Mouse (Mus musculus): ENCODE results near the gene Dpep3. TPM values are rescaled to one million over a fixed set of nuclear protein-coding genes. Genes with fewer than 3 reads are reported as not detected.
"Not testable (repeated sequence)": the region's sequence is repeated elsewhere in the genome, so short reads cannot be mapped to it uniquely, and the experiment has no call there.

The Dpep3 gene
- polyA plus RNA-seq, 1 experiment from 2014 or later: not detected

DNA sequence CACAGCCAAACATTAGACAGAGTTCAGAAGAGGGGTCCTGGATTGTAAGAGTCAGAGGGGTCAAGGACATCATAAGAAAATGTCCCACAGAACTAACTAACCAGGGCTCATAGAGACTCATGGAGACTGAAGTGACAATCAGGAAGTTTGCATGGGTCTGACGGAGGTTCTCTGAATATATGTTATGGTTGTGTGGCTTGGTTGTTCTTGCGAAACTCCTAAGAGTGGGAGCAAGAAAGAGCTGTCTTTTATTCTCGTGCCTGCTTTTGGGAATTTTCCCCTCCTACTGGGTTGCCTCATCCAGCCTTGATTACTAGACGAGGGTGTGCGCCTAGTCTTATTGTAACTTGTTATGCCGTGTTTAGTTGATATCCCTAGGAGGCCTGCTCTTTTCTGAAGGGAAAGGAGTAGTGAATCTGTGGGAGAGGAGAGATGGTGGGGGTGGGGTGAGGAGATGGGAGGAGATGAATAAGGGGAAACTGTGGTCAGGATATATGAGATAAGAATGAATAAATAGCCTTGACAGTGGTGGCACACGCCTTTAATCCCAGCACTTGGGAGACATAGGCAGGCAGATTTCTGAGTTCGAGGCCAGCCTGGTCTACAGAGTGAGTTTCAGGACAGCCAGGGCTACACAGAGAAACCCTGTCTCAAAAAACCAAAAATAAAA, 25.4 kb upstream of the Dpep3 start:
- peaks cover 2% of the 10 kb centered on the region for H3K4me1 ChIP-seq
- H3K4me3 ChIP-seq (replicated peaks): no peak overlapping the region
- no peaks in the 10 kb centered on the region; the same call in 1 of the 2 replicates for H3K36me3 ChIP-seq
- H3K9ac ChIP-seq: no peak overlapping the region
- no peak for ATAC-seq (replicated peaks; ENCODE audit: low FRiP score)
- H3K27ac ChIP-seq: no peak overlapping the region
- no peaks in the 10 kb centered on the region for H3K27me3 ChIP-seq
- no peaks in the 10 kb centered on the region for H3K9me3 ChIP-seq (replicated peaks)
- H3K4me2 ChIP-seq: no peak overlapping the region
- WGBS: 80% methylated on average over 8 of the region's 8 CpGs

DNA sequence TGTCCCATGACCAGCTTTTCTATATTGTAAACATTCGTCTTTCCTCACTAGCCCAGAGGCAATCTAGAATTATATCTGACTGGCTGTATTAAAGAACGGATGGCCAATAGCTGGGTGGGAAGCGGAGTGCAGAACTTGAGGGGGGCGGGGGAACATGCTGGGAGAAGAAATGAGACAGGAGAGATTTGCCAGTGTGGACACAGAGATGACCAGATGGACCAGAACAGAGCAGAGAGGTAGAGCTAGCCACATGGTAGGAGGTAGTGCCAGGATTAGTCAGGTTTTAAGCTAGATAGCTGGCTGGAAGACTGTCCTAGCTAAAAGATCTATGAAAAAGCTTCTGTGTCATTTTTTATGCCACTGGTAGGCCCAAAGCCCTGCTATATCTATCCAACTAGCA, 22.7 kb upstream of the Dpep3 start:
- H3K4me2 ChIP-seq: no peak overlapping the region
- H3K4me3 ChIP-seq (replicated peaks): no peak overlapping the region
- H3K27ac ChIP-seq: no peak overlapping the region
- no peaks in the 10 kb centered on the region for H3K9me3 ChIP-seq (replicated peaks)
- ATAC-seq (replicated peaks; ENCODE audit: low FRiP score): no peak
- no peaks in the 10 kb centered on the region for H3K4me1 ChIP-seq
- WGBS: 86% methylated on average over 4 of the region's 4 CpGs
- H3K9ac ChIP-seq: no peak overlapping the region
- H3K36me3 ChIP-seq: no peaks in the 10 kb centered on the region
- H3K27me3 ChIP-seq: no peaks in the 10 kb centered on the region

DNA sequence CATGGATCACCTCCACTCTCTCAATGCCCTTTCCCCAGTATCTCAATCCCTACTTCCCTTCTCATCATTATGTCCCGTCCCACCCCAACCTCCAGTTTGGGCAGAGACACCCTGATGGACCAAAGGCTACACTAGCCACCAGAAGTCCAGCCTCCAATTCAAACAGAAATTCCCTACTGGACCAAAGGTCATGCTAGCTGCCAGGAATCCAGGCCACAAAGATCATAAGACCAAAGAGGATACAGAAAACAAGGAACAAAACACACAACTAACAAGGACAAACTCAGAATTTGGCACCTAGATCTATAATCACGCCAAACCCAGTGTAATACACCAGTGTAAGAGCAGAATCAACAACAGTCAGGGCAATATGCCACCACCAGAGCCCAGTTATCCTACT, 19.7 kb upstream of the Dpep3 start:
- Histone ChIP-seq H3K27me3 (no peaks in the 10 kb centered on the region), H3K9me3 (replicated peaks) (no peaks in the 10 kb centered on the region), H3K27ac (no peak overlapping the region), H3K9ac (no peak overlapping the region), H3K4me2 (no peak overlapping the region), H3K4me1 (no peaks in the 10 kb centered on the region), H3K36me3 (no peaks in the 10 kb centered on the region), H3K4me3 (replicated peaks) (no peak overlapping the region)
- WGBS: 88% methylated on average over 2 of the region's 2 CpGs
- no peak for ATAC-seq (replicated peaks; ENCODE audit: low FRiP score)

DNA sequence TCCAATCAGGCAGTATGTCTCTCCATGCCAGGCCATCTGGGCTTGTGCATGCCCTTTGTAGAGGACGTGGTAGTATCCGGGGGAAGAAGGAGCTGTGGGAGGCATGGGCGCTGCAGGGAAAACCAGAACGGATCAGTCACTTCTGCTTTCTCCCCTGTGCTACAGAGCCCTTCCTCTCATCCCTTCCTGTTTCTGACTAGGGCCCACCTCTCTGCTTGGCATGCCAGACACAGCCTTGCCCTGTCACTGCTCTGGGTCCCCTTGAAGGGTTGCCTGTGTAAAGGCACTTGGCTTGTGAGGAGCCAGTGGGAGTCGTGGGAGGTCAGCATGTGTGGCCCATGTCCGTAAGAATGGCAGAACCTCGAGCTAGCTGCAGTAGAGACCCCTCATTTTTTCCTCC, 17.1 kb upstream of the Dpep3 start:
- Histone ChIP-seq H3K4me3 (replicated peaks) (no peak overlapping the region), H3K9me3 (replicated peaks) (no peaks in the 10 kb centered on the region), H3K9ac (no peak overlapping the region), H3K4me2 (no peak overlapping the region), H3K27me3 (no peaks in the 10 kb centered on the region), H3K36me3 (no peaks in the 10 kb centered on the region), H3K4me1 (no peaks in the 10 kb centered on the region), H3K27ac (no peak overlapping the region)
- 74% methylated on average over 7 of the region's 7 CpGs for WGBS
- ATAC-seq (replicated peaks; ENCODE audit: low FRiP score): no peak

DNA sequence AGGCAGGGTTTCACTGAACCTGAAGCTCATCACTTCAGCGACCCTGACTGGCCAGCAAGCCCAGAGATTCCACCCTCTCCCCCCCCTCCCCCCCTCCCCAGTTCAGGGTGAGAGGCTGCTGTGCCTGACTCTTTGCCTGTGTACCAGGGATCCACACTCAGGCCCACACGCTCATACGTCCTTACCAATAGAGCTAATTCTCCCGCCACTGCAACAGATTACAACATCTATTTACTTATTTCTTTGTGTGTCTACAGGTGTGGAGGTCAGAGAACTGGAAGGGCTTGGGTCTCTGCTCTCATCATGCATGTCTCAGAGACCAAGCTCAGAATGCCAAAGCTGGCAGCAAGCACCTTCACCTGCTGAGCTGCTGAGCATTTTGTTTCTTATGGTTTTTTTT, 14.0 kb upstream of the Dpep3 start:
- H3K4me3 ChIP-seq (replicated peaks): no peak overlapping the region
- no peak for ATAC-seq (replicated peaks; ENCODE audit: low FRiP score)
- H3K9ac ChIP-seq: no peak overlapping the region
- H3K36me3 ChIP-seq: no peaks in the 10 kb centered on the region
- H3K27ac ChIP-seq: no peak overlapping the region
- no peaks in the 10 kb centered on the region for H3K9me3 ChIP-seq (replicated peaks)
- H3K4me1 ChIP-seq: peaks cover 7% of the 10 kb centered on the region; the same call in 1 of the 2 replicates
- WGBS: 74% methylated on average over 4 of the region's 4 CpGs
- no peak overlapping the region for H3K4me2 ChIP-seq
- H3K27me3 ChIP-seq: no peaks in the 10 kb centered on the region

DNA sequence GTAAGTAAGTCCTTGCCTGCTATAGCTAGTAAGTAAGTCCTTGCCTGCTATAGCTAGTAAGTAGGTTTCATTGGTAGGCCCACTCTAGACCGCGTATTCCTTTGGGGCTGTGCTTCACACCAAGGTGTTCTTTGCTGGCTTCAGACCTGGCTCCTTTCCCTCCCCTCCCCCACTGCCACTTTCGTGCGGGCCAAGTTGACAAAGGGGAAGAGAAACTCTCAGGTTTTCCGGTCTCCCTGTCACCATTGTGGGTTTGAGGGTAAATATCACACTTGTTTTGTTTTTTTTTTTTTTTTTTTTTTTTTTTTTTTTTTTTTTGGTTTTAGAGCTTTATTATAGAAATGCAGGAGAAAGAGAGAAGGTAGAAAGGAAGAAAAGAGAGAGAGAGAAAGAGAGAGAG, 13.3 kb upstream of the Dpep3 start:
- Histone ChIP-seq H3K27ac (no peak overlapping the region), H3K4me1 (peaks cover 7% of the 10 kb centered on the region; the same call in 1 of the 2 replicates), H3K9ac (no peak overlapping the region), H3K4me3 (replicated peaks) (no peak overlapping the region), H3K27me3 (no peaks in the 10 kb centered on the region), H3K9me3 (replicated peaks) (no peaks in the 10 kb centered on the region), H3K4me2 (no peak overlapping the region), H3K36me3 (no peaks in the 10 kb centered on the region)
- ATAC-seq (replicated peaks; ENCODE audit: low FRiP score): no peak
- WGBS: 54% methylated on average over 5 of the region's 5 CpGs

DNA sequence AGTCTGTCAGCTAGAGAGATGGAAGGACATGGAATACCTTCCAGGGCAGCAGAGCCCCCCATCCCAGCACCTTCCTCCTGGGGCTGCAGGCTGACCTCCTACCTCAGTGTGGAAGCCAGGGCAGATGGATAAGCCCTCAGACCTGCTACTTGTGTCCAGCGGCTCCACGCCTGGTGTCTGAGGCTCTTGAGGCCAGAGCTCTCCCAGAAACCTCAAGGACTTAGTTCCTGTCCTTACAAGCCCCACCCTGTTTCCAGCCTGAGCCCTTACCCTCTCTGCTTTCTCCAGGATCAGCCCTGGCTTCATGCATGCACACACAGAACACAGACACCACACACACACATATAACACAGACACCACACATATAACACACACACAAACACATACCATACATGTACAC, 12.3 kb upstream of the Dpep3 start:
- H3K4me2 ChIP-seq: no peak overlapping the region
- 87% methylated on average over 2 of the region's 2 CpGs for WGBS
- H3K4me1 ChIP-seq: peaks cover 7% of the 10 kb centered on the region; the same call in 1 of the 2 replicates
- no peaks in the 10 kb centered on the region for H3K9me3 ChIP-seq (replicated peaks)
- H3K27ac ChIP-seq: no peak overlapping the region
- no peak overlapping the region for H3K9ac ChIP-seq
- no peaks in the 10 kb centered on the region for H3K36me3 ChIP-seq
- ATAC-seq (replicated peaks; ENCODE audit: low FRiP score): no peak
- no peaks in the 10 kb centered on the region for H3K27me3 ChIP-seq
- no peak overlapping the region for H3K4me3 ChIP-seq (replicated peaks)

DNA sequence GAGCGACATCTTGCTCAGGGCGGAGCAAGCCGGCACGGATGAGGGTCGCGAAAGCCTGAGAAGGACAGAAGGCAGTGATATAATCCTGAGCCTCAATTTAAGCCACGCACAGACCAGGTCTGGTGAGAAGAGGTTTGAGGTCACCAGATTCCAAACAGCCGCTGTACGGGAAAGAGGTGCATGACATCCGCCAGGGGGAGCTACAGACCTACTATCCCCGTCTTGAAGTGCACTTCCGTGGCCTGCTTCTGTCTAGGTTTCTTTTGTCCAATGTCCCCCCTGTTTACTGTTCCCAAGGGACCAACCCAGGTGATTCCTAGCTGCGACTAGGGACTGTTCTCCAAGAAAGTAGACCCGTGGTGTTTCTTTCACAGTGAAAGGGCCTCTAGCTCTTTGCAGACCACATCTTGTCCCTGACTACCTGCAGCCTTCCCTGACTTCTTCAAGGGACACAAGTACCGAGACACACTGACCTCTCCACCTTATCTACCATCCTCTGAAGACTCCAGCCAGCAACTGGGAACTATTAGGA, 11.7 kb upstream of the Dpep3 start, which contains the start of gene Dus2:
Gene Dus2, plus strand, starts transcription at position 482 of the 532 bp plus-strand sequence.
- peak; percentile 67; the same call in 1 of the 2 replicates for ATAC-seq (replicated peaks; ENCODE audit: low FRiP score)
- Histone ChIP-seq H3K9me3 (replicated peaks) (no peaks in the 10 kb centered on the region), H3K4me3 (replicated peaks) (peak within 1 kb of the TSS; percentile 19; the same call in 1 of the 2 replicates), H3K27ac (no peak within 1 kb of the TSS), H3K27me3 (no peaks in the 10 kb centered on the region), H3K4me1 (peaks cover 7% of the 10 kb centered on the region; the same call in 1 of the 2 replicates), H3K9ac (peak within 1 kb of the TSS; percentile 26; the same call in 1 of the 2 replicates), H3K36me3 (no peaks in the 10 kb centered on the region), H3K4me2 (peak within 1 kb of the TSS; percentile 45)
- 8% methylated on average over 15 of the region's 15 CpGs for WGBS

DNA sequence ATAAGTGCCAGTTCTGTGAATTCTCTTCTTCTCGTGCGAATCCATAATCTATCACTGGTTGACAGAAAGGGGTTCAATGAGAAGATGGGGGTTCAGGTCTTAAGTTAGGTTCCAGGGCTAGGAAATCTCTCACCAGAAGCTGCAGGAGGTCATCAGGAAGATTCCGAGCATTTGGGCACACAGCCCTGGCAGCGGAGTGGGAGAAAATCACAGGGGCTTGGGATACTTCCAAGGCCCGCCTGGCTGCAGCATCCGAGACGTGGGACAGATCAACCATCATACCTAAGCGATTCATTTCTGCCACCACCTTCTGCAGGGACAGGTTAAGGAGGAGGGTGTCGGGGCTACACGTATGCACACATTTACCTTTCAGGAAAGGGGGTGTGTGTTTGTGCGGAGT, 9.3 kb upstream of the Dpep3 start:
- ATAC-seq (replicated peaks; ENCODE audit: low FRiP score): no peak

DNA sequence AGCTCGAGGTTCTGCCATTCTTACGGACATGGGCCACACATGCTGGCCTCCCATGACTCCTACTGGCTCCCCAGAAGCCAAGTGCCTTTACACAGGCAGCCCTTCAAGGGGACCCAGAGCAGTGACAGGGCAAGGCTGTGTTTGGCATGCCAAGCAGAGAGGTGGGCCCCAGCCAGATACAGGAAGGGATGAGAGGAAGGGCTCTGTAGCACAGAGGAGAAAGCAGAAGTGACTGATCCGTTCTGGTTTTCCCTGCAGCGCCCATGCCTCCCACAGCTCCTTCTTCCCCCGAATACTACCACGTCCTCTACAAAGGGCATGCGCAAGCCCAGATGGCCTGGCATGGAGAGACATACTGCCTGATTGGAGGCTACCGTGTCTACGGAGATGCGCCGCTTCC, 4.2 kb upstream of the Dpep3 start:
- H3K27me3 ChIP-seq; ATAC-seq (replicated peaks; ENCODE audit: low FRiP score); H3K4me3 ChIP-seq (replicated peaks); H3K9me3 ChIP-seq (replicated peaks); H3K9ac ChIP-seq; H3K36me3 ChIP-seq; H3K4me1 ChIP-seq; H3K27ac ChIP-seq; H3K4me2 ChIP-seq: not testable (repeated sequence)
- 79% methylated on average over 11 of the region's 11 CpGs for WGBS

More for the DNA sequence above, 9.3 kb upstream of the Dpep3 start:
- H3K4me1 ChIP-seq: peaks cover 7% of the 10 kb centered on the region; the same call in 1 of the 2 replicates
- no peak overlapping the region for H3K4me2 ChIP-seq
- H3K36me3 ChIP-seq: no peaks in the 10 kb centered on the region
- H3K27ac ChIP-seq: no peak overlapping the region
- no peak overlapping the region for H3K9ac ChIP-seq
- H3K9me3 ChIP-seq (replicated peaks): no peaks in the 10 kb centered on the region
- WGBS: 83% methylated on average over 11 of the region's 11 CpGs
- H3K4me3 ChIP-seq (replicated peaks): no peak overlapping the region
- no peaks in the 10 kb centered on the region for H3K27me3 ChIP-seq

DNA sequence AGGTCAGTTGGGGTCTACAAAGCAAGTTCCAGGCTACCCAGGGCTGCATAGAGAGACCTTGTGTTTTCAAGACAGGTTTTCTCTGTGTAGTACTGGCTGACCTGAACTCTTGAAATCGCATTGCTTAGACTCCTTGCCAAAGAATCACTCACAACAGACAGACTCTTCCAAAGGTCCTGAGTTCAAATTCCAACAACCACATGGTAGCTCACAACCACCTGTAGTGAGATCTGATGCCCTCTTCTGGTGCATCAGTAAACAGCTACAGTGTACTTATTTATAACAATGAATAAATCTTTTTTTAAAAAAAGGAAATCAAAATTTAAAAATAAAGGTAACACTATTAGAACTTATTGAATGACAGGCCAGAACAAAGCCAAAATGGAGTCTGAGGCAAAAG, 1.9 kb upstream of the Dpep3 start:
- Histone ChIP-seq H3K27ac (no peak overlapping the region), H3K9me3 (replicated peaks) (no peaks in the 10 kb centered on the region), H3K4me3 (replicated peaks) (no peak overlapping the region), H3K27me3 (no peaks in the 10 kb centered on the region), H3K4me1 (no peaks in the 10 kb centered on the region), H3K4me2 (no peak overlapping the region), H3K9ac (no peak overlapping the region), H3K36me3 (no peaks in the 10 kb centered on the region)
- WGBS: 91% methylated on average over 1 of the region's 1 CpGs
- no peak for ATAC-seq (replicated peaks; ENCODE audit: low FRiP score)

DNA sequence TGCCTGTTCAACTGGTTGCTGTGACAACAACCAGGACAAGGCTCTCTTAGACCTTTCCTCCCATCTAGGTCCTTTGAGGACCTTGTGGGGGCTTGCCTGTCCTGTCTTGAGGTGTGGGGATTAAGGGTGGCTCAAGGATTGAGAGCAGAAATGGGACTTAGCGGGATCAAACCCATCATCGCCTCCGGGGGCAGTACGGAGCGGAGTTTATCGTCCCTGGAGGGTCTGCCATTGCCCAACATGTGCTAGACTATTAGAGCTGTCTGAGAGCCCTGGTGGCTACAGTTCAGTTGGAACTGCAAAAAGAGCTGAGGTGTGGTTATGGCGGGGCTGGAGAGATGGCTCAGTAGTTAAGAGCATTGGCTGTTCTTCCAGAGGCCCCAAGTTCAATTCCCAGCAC, 3.9 kb downstream of the Dpep3 start:
- H3K4me2 ChIP-seq: no peak overlapping the region
- no peak overlapping the region for H3K4me3 ChIP-seq (replicated peaks)
- H3K27me3 ChIP-seq: no peaks in the 10 kb centered on the region
- H3K9ac ChIP-seq: no peak overlapping the region
- no peaks in the 10 kb centered on the region for H3K9me3 ChIP-seq (replicated peaks)
- WGBS: 66% methylated on average over 7 of the region's 7 CpGs
- H3K27ac ChIP-seq: no peak overlapping the region
- no peak for ATAC-seq (replicated peaks; ENCODE audit: low FRiP score)
- no peaks in the 10 kb centered on the region for H3K36me3 ChIP-seq
- H3K4me1 ChIP-seq: no peaks in the 10 kb centered on the region
